Mouse (Mus musculus): ENCODE data around the gene Flii. TPM values are rescaled to one million over a fixed set of nuclear protein-coding genes. Genes with fewer than 3 reads are reported as not detected.

Gene Flii
- total RNA-seq, 2 experiments from 2014 or later: 59.5 to 67.6 TPM

DNA sequence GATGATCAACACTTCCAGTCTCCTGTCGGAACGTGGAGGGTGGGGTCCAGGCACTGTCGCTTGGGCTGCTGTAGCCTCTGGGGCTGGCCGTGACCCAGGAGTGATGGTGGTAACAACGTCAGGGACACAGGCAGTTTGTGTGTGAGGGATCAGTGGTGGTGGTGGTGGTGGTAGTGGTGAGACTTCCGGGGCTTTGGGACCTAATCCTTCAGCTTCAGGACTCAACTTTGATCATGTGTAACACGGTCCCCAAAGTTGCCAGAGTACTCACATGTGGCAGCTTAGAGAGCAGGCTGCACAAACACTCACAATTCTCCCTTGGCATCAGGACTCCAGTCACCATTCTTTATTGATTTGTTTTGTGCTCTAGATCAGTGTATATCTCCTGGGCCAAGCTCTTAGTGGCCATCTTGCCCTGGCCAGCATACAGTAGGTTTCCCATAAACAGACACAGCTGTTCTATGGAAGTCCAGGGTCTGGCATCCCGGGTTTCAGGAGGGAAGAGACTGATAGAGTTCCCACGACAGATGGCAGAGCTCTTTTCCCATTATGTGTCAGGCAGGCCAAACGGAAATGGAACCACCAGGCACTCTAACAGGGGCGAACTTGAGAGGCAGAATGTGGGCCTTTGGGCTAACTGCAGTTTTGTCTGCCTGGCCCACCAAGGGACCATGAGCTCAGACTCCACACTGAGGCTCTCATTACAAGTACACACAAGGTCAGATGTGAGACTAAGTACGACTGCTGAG, 503 bp upstream of the Flii start:
- DNase-seq (ENCODE audit: low spot score in 2 of 2): no peak
- intact Hi-C loops (cut with DNase I): loop anchor here (2.0 kb wide), 1 partner anchor 29 kb away; the partner anchor contains the start of gene Llgl1

DNA sequence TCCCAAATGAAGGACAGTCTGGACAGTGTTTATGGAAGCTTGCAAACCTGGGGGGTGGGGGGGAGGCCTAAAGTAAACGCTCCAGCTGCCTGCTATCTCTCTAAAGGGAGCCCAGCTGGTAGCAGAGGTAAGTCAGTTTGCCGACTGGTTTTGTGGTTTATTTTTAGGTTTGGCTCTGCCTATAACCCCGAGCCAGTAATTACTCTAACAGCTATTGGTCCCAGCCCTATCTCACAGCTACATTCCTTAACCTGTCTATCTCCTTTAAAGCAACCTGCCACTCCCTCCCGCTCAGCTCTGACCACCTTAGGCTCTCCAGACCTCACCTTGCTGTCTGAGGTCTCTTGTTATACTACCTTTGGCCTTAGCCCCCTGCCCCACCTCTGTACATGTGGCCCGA, 7.8 kb downstream of the Flii start:
- DNase-seq (ENCODE audit: low spot score in 2 of 2): no peak
- intact Hi-C loops (cut with DNase I): no loop called here

DNA sequence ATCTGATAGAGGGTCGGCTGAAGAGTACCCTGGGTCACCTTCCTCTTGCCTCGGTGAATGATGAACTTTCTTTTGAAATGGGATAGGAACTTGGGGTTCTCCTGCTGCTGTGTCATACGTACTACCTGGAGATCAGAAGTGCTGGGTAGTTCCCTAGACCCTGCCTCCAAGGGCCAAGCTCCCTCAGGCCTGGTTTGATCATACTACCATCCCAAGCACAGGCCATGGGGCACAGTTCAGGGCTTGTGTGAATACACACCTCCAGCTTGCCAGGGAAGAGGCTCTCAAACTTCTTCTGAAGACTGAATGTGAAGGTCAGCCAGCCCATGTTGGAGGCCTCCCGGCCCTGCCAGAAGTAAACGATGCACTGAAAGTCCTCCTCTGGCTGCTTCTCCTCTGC, 11.2 kb downstream of the Flii start:
- DNase-seq (ENCODE audit: low spot score in 2 of 2): no peak
- intact Hi-C loops (cut with DNase I): no loop called here

DNA sequence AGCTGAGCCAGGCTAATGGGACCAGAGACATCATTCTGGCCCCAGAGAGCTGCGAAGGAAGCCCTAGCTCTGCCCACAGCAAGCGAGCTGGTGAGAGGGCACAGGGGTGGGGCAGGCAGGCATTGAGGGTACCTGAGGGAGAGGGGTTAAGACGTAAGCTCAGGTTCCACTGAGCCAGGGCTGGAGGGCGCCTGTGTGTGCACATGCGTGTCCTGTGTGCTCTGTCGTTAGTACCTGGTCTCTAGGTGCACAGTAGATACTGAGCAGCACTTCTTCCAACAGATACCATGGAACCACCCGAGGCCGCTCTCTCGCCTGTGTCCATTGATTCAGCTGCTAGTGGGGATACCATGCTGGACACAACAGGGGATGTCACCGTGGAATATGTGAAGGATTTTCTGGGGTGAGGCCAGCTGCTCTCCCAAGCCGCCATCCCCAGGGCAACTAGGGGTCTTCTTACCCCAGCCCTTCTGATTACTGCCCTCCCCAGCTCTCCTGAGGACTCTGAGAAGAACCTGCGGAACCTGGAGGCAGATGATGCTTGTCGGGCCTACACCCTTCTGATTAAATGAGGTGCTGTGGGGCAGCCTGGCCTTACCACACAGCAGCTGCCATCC, 14.3 kb downstream of the Flii start:
- intact Hi-C loops (cut with DNase I): no loop called here

DNA sequence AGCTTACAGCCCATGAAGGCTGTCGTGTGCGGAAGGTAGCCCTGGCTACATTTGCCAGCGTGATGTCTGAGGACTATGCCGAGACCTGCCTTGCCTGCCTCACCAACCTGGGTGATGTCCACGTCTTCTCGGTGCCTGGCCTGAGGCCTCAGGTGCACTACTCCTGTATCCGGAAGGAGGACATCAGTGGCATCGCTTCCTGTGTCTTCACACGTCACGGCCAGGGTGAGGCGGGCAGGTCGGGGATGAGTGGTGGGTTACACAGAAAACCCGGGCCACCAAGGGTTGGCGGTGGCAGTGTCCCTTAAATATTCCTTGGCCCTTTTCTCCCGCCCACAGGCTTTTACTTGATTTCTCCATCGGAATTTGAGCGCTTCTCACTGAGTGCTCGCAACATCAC, 15.0 kb downstream of the Flii start:
- intact Hi-C loops (cut with DNase I): no loop called here

More for the DNA sequence above, 14.3 kb downstream of the Flii start:
- peak in 1 of 2 experiments; percentile 7 for DNase-seq (ENCODE audit: low spot score in 2 of 2)

DNA sequence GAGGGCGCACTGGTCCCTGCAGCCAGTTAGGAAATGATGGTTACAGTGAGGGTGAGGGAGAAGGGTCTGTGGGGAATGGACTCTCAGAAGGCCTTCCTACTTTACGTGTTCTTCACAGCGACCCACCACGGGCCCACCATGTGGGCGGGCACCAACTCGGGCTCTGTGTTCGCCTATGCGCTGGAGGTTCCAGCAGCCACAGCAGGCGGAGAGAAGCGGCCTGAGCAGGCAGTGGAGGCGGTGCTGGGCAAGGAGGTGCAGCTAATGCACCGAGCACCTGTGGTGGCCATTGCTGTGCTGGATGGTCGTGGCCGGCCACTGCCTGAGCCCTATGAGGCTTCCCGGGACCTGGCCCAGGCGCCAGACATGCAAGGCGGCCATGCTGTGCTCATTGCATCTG, 15.8 kb downstream of the Flii start:
- DNase-seq (ENCODE audit: low spot score in 2 of 2): peak in 1 of 2 experiments; percentile 4
- intact Hi-C loops (cut with DNase I): no loop called here

More for the DNA sequence above, 15.0 kb downstream of the Flii start:
- peak in 1 of 2 experiments; percentile 3 for DNase-seq (ENCODE audit: low spot score in 2 of 2)

DNA sequence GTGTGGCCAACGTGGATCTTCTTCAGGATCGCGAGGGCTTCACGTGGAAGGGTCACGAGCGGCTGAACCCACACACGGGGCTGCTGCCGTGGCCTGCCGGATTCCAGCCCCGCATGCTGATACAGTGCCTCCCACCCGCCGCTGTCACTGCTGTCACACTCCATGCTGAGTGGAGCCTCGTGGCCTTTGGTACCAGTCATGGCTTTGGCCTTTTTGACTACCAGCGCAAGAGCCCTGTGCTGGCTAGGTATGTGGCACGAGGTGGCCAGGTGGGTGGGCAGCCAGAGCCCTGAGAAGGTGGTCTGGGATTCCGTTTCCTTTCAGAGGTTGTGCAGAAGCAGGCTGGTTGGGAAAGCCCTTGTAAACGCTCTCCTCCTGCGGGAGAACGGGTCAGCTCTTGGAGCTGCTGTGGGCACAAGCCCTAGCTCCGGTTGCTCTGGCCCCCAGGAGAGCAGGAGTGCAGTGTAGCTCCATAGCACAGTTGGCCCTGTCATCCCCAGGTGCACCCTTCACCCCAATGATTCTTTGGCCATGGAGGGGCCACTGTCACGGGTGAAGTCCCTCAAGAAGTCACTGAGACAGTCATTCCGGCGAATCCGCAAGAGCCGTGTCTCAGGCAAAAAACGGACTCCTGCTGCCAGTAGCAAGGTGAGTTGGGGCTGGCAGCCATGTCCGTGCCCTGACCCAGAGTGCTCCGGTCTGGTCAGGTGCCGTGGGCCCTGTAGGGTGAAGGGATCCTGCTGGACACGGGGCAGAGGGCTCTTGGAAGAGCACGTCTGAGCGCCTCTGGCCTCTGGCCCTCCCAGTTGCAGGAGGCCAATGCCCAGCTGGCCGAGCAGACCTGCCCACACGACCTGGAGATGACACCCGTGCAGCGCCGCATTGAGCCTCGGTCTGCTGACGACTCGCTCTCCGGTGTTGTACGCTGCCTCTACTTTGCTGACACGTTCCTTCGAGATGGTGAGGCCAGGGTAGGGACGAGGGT, 17.3 kb downstream of the Flii start:
- intact Hi-C loops (cut with DNase I): no loop called here
- peak in 1 of 2 experiments; percentile 2 for DNase-seq (ENCODE audit: low spot score in 2 of 2)

DNA sequence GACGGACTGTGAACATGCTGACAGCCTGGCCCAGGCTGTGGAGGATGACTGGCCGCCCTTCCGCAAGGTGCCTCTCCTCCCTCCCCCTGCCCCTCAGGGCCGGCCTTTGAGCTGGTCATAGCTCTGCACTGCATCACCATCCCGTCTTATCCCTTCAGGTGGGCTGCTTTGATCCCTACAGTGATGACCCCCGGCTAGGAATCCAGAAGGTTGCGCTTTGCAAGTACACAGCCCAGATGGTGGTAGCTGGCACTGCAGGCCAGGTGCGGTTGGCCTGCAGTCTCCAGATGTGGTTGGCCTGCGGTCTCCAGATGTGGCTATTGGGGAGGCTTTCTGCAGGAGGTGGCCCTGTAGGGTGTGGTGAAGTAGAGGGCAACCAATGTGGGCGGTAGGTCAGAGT, 18.4 kb downstream of the Flii start:
- DNase-seq (ENCODE audit: low spot score in 2 of 2): peak in 1 of 2 experiments; percentile 3
- intact Hi-C loops (cut with DNase I): no loop called here

DNA sequence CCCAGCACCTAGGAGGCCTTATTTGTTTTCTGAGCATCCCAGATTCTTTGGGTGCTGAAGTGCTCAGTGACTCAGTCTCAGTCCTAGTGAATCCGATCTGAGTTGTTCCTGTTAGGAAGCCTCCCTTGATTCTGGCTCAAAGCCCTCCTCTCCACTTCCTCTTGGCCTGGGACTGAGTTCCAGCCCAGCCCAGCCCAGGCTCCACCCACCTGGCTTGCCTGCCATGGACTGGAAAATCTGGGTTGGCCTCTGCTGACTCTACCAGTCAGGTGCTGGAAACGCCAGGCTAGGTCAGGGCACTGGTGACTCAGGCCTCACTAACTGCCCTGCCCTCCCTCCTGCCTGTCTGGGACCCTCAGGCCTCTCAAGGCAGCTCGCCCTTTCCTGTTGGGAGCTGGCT, 19.4 kb downstream of the Flii start:
- intact Hi-C loops (cut with DNase I): no loop called here
- DNase-seq (ENCODE audit: low spot score in 2 of 2): peak; percentile 18 to 55

DNA sequence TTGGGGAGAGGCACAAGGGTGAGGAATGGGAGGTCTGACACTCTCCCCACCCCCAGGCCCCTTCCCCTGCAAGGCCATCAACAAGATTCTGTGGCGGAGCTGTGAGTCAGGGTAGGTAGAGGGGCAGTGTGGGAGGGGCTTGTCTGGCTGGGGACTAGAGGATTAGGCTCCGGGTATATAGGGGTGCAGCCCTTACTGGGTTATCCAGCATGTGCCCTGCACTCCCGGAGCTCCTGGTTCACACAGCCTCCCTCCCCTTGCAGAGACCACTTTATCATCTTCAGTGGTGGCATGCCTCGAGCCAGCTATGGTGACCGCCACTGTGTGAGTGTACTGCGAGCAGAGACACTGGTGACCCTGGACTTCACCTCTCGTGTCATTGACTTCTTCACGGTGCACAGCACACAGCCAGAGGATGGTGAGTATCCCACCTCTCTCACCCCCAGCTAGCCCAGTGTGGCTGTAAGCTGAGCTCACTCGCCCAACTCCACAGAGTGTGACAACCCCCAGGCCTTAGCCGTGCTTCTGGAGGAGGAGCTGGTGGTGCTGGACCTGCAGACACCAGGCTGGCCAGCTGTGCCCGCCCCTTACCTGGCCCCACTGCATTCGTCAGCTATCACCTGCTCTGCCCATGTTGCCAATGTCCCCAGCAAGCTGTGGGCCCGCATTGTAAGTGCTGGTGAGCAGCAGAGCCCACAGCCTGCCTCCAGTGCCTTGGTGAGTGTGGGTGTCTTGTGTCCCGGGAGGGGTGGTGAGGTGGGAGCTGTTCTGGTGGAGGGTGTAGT, 20.2 kb downstream of the Flii start:
- DNase-seq (ENCODE audit: low spot score in 2 of 2): peak in 1 of 2 experiments; percentile 15
- intact Hi-C loops (cut with DNase I): no loop called here

DNA sequence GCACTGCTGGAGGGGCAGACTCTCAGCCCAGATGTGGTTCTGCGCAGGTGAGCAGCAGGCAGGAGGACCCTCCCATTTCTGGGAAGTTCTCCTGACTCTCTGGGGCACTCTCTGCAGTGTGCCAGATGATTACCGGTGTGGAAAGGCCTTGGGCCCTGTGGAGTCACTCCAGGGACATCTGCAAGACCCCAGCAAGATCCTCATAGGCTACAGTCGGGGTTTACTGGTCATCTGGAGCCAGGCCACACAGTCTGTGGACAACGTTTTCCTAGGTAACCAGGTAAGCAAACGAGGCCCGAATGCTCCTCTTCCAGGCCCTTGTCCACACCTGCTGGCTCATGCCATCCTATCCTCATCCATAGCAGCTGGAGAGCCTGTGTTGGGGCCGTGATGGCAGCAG, 21.0 kb downstream of the Flii start:
- intact Hi-C loops (cut with DNase I): no loop called here
- peak in 1 of 2 experiments; percentile 4 for DNase-seq (ENCODE audit: low spot score in 2 of 2)

DNA sequence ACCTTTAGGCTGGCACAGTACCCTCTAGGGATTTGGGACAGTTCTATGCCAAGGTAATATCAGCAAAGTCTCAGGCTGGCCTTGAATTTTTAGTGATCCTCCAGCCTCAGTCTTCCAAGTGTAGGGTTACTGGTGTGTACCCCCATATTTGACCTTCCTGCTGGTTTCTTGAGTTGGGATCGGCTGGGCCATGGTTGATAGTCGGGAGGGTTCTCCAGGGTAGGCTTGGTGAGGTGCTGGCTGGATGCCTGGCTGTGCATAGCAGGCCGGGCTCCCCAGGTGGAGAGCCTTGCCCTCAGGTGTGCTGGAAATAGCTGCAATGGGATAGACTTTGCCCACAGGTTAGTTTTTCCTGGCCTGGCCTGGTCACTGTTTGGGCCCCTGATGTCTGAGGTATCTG, 21.8 kb downstream of the Flii start:
- intact Hi-C loops (cut with DNase I): no loop called here
- no peak for DNase-seq (ENCODE audit: low spot score in 2 of 2)

DNA sequence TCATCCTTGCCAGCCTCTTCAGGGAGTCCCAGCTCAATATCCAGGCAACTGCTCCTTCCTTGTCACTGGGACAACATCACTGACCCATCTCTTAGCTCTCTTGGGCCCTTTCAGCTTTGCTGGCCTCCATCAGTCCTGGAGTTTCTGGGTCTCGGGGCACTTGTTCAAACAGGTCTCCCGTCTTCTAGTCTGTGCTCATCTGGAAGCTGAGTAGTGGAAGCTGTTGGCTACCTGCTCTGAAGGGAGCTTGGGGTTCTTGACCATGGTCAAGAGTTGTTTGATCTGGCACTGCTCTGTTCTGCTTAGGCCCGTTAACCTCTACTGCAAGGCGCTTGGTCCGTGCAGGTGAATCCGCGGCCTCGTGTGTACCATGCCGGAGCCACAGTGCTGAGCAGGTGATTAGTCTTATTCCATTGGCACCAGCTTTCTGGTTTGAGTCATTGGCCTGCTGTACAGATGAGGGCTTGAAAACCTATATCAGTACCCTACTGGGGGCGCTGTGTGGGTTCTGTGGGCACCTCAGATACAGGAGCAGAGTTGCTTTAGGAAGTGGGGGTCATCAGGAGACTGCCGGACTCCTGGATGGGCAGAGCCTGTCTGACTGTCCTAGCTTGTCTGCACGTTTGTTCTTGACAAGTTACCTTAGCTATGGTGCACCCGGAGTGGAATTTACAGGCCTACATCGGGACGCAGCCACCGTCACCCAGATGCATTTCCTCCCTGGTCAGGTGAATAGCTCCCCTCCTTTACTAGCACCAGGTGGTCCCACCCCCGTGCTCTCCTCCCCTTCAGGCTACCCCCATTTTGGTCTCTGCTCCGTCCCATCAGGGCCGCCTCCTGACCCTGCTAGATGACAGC, 22.8 kb downstream of the Flii start:
- intact Hi-C loops (cut with DNase I): loop anchor here (5.0 kb wide), 1 partner anchor 123 kb away; no protein-coding TSS in a partner anchor
- no peak for DNase-seq (ENCODE audit: low spot score in 2 of 2)

DNA sequence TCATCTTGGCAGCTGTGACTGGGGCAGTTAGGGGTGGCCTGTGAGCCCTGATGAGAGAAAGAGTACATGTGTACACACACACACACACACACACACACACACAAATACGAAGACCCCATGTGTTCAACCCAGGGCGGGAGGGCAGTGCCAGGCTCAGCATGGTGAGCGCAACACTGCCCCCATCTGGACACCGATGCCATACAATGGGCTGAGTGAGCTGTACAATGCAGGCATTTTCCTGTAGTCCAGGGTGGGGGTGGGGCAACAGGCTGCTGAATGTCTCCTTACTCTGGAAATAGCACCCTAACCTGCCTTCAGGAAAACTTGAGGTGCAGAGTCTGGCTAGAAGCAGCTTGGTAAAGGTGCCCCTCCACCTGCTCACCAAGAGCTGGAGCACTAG, 23.9 kb downstream of the Flii start:
- DNase-seq (ENCODE audit: low spot score in 2 of 2): peak; percentile 49 to 56
- intact Hi-C loops (cut with DNase I): loop anchor here (5.0 kb wide), 1 partner anchor 124 kb away; no protein-coding TSS in a partner anchor

DNA sequence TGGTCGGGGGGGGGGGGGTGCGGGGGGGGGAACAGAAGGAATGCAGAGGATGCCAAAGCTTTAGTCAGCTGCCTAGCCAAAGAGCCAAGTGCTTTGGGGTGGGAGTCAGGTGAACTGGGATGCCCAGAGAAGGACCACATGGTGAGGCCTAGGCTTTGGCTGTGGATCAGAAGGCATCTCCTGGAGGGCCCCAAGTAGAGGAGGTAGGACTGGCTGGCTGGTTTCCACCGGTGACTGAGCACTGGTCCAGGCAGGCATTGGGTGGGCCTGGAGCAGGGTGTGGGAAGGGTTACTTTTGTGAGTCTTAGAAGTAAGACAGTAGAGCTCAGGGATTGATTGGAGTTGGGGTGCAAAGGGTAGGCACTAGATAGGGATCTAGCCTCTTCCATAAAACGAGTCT, 25.5 kb downstream of the Flii start:
- DNase-seq (ENCODE audit: low spot score in 2 of 2): peak in 1 of 2 experiments; percentile 5

DNA sequence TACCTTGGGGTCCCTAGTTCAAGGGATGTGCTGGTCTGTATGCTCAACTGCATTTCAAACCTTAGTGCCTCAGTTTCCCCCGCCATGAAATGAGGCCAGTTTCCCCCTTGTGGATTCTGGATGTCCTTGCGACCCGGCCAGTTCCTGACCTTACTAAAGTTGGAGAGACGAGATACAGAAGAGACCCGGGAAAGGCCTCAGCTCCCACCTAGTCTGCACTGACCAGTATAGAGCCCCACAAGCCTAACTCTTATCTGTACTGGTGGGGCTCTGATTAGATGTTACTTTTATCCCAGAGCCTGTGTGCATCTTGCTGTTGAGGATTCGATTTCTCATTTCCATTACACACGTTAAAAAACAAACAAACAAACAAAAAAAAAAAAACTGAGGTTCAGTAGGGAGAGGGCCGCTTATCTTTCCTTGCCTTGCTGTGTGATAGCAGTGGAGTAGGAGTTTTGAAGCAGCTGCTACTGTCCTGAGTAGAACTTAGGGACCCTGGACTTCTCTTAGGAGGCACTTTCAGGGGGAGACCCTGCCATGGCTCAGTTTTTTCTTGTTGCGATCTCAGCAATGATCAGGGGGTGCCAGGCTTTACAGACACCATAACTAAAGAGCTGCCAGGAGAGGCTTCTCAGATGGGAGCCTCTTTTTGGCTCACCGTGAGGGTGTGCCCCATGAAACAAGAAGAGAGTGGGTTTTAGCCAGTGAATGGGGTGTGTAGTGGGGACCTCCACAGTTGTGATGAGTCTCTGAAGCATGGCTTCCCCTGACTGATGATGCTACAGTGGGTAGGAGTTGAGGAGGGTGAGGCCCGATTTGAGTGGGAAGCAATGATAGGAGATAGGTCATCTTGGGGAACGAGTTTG, 26.5 kb downstream of the Flii start:
- intact Hi-C loops (cut with DNase I): loop anchor here (5.0 kb wide), 1 partner anchor 127 kb away; no protein-coding TSS in a partner anchor

More for the DNA sequence above, 25.5 kb downstream of the Flii start:
- intact Hi-C loops (cut with DNase I): loop anchor here (5.0 kb wide), 1 partner anchor 126 kb away; no protein-coding TSS in a partner anchor

DNA sequence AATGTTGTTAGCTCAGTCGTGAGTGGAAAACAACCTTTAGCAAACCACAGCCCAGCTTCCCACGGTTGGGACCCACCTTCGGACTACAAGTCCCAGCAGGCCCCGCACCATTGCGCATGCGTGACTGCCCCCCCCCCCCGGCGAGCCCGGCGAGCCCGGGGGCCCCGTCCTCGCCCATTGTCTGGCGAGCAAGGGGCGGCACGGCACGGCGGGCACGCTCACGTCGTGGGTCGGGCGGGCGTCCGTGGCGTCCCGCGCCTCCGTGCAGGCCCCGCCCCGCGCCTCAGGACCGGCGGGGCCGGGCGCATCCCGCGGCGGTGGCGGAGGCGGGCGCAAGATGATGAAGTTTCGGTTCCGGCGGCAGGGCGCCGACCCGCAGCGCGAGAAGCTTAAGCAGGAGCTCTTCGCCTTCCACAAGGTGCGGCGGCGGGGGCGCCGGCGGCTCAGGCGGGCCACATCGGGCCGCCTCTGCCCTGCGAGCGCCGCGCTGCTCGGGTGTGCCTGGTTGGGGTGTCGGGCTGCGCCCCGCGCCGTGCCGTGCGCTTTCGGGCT, 27.5 kb downstream of the Flii start, which contains the start of gene Llgl1:
Gene Llgl1, plus strand, starts transcription at position 200 of the 552 bp plus-strand sequence.
- intact Hi-C loops (cut with DNase I): loop anchor here (2.0 to 10.0 kb wide), 3 partner anchors 27 to 165 kb away; partner anchors contain the start of genes Alkbh5 and Flii
- peak; percentile 82 to 89 for DNase-seq (ENCODE audit: low spot score in 2 of 2)

More for the DNA sequence above, 26.5 kb downstream of the Flii start:
- no peak for DNase-seq (ENCODE audit: low spot score in 2 of 2)

Measured in left cerebral cortex, postnatal 36 days (tissue).